ENCODE assay signal across 21 mouse cellular contexts in the genomic region with DNA sequence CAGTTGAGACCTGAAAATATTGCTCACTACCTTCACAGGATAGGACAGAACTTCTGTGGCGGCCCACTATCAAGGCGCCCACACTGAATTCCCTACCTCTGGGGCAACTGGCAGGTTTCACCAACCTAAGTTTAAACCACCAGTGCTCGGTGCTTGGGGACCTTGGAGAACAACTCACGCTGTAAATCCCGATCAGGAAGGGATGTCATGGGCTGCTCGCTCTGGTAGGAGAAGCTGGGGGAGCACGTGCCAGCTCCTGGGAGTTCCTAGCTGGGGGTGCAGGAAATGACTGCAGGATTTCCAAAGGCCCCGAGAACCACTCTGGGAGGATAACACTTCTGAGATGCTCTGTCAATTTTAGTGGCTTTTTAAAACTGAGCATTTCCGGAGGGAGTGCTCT.
A peak's percentile ranks its signal among the peaks of the same experiment; 100 is the strongest.
DNase-seq lines count a peak whose midpoint lies in the region; ATAC-seq and TF ChIP-seq lines count a peak whose summit lies in the region.
"Had no signal": no experiment of that assay in that cellular context is flagged by ENCODE, and none has a peak within 500 bp of the region (broad histone marks: within the 10 kb centered on the region; RNA-seq: fewer than 3 reads in every experiment).

No protein-coding gene starts in this region.

- ATAC-seq in hindbrain, embryonic 12.5 days (ENCODE audit: low FRiP score), result no peak
- ATAC-seq in midbrain, embryonic 12.5 days (ENCODE audit: low FRiP score, low read depth), result no peak
- ATAC-seq in midbrain, embryonic 11.5 days (ENCODE audit: low FRiP score), result no peak
- no peak for ATAC-seq in forebrain, postnatal 0 days
- ATAC-seq: liver, embryonic 12.5 days had no signal

- no peaks in the 10 kb centered on the region for H3K36me3 ChIP-seq in hindbrain, embryonic 10.5 days
- H3K36me3 ChIP-seq in hindbrain, embryonic 12.5 days, result no peaks in the 10 kb centered on the region
- H3K36me3 ChIP-seq in midbrain, embryonic 12.5 days, result no peaks in the 10 kb centered on the region
- no peaks in the 10 kb centered on the region for H3K36me3 ChIP-seq in midbrain, embryonic 11.5 days (ENCODE audit: control insufficient read depth, insufficient read depth, low read length)
- H3K36me3 ChIP-seq in forebrain, postnatal 0 days (ENCODE audit: insufficient read depth), result no peaks in the 10 kb centered on the region
- H3K36me3 ChIP-seq: embryonic facial prominence, embryonic 15.5 days; lung, embryonic 15.5 days; neural tube, embryonic 12.5 days had no signal

- H3K9ac ChIP-seq in hindbrain, embryonic 12.5 days, result no peak overlapping the region
- no peak overlapping the region for H3K9ac ChIP-seq in midbrain, embryonic 12.5 days (replicated peaks)
- no peak overlapping the region for H3K9ac ChIP-seq in midbrain, embryonic 11.5 days (ENCODE audit: low read length)
- H3K9ac ChIP-seq in forebrain, postnatal 0 days, result no peak overlapping the region
- H3K9ac ChIP-seq: embryonic facial prominence, embryonic 15.5 days; liver, embryonic 12.5 days; lung, embryonic 15.5 days; neural tube, embryonic 12.5 days had no signal

- 87% methylated on average over 9 of the region's 9 CpGs for WGBS in hindbrain, embryonic 10.5 days
- WGBS in hindbrain, embryonic 12.5 days, result 82% methylated on average over 9 of the region's 9 CpGs
- 86% methylated on average over 9 of the region's 9 CpGs for WGBS in midbrain, embryonic 12.5 days
- 89% methylated on average over 9 of the region's 9 CpGs for WGBS in midbrain, embryonic 11.5 days
- WGBS in forebrain, postnatal 0 days, result 67% methylated on average over 9 of the region's 9 CpGs

- no peak for TF ChIP-seq CTCF in forebrain, postnatal 0 days (IDR thresholded peaks at IDR 0.05; ENCODE audit: low read depth)

- peaks cover 34% of the 10 kb centered on the region for H3K4me1 ChIP-seq in hindbrain, embryonic 10.5 days (replicated peaks)
- H3K4me1 ChIP-seq in hindbrain, embryonic 12.5 days, result peaks cover 19% of the 10 kb centered on the region
- peaks cover 51% of the 10 kb centered on the region for H3K4me1 ChIP-seq in midbrain, embryonic 12.5 days
- peaks cover 10% of the 10 kb centered on the region for H3K4me1 ChIP-seq in midbrain, embryonic 11.5 days (ENCODE audit: control insufficient read depth, insufficient read depth, low read length)
- H3K4me1 ChIP-seq in forebrain, postnatal 0 days (ENCODE audit: insufficient read depth), result peaks cover 9% of the 10 kb centered on the region; the same call in 1 of the 2 replicates

- DNase-seq in heart, adult 11 months, result peak; percentile 92
- DNase-seq in heart, postnatal 25 days (ENCODE audit: low spot score), result no peak
- DNase-seq in hindbrain, embryonic 10.5 days (ENCODE audit: low spot score), result no peak
- DNase-seq in midbrain, embryonic 11.5 days (ENCODE audit: low spot score, missing footprints), result no peak
- DNase-seq in forebrain, postnatal 0 days, result no peak
- no peak for DNase-seq in ovary, adult 18-20 months (ENCODE audit: low spot score)
- DNase-seq: cerebellum, postnatal 14 days; embryo, embryonic 11 days; gastrocnemius, postnatal 14 days; kidney, postnatal 4 days; right cerebral cortex, postnatal 25 days; thymus, postnatal 14 days had no signal

- intact Hi-C loops in heart, postnatal 25 days (cut with DNase I), result no loop called here

- H3K27ac ChIP-seq in hindbrain, embryonic 10.5 days, result peak overlapping the region; percentile 68; the same call in 1 of the 2 replicates
- H3K27ac ChIP-seq in hindbrain, embryonic 12.5 days, result no peak overlapping the region; the same call in 1 of the 2 replicates
- peak overlapping the region; percentile 86 for H3K27ac ChIP-seq in midbrain, embryonic 12.5 days (replicated peaks)
- H3K27ac ChIP-seq in midbrain, embryonic 11.5 days (ENCODE audit: low read depth, low read length), result no peak overlapping the region
- peak overlapping the region; percentile 75; the same call in 1 of the 2 replicates for H3K27ac ChIP-seq in forebrain, postnatal 0 days (ENCODE audit: low read depth, low read length)
- H3K27ac ChIP-seq: embryonic facial prominence, embryonic 15.5 days; lung, embryonic 15.5 days; macrophage; stomach, postnatal 0 days had no signal

- no peak overlapping the region for H3K4me2 ChIP-seq in hindbrain, embryonic 12.5 days (replicated peaks)
- no peak overlapping the region for H3K4me2 ChIP-seq in midbrain, embryonic 12.5 days (replicated peaks)
- H3K4me2 ChIP-seq in midbrain, embryonic 11.5 days, result no peak overlapping the region
- H3K4me2 ChIP-seq in forebrain, postnatal 0 days (ENCODE audit: low read depth), result no peak overlapping the region
- H3K4me2 ChIP-seq: embryonic facial prominence, embryonic 15.5 days; liver, embryonic 12.5 days; lung, embryonic 15.5 days had no signal

- H3K4me3 ChIP-seq in hindbrain, embryonic 10.5 days, result no peak overlapping the region
- no peak overlapping the region for H3K4me3 ChIP-seq in hindbrain, embryonic 12.5 days
- no peak overlapping the region for H3K4me3 ChIP-seq in midbrain, embryonic 12.5 days
- H3K4me3 ChIP-seq in midbrain, embryonic 11.5 days (ENCODE audit: low read depth, low read length), result no peak overlapping the region
- H3K4me3 ChIP-seq in forebrain, postnatal 0 days (ENCODE audit: low read depth, low read length), result no peak overlapping the region
- H3K4me3 ChIP-seq: embryonic facial prominence, embryonic 15.5 days; liver, embryonic 12.5 days; lung, embryonic 15.5 days; neural tube, embryonic 12.5 days had no signal

- peaks cover 5% of the 10 kb centered on the region; the same call in 1 of the 2 replicates for H3K27me3 ChIP-seq in hindbrain, embryonic 10.5 days (ENCODE audit: insufficient read depth, poor library complexity, severe bottlenecking)
- no peaks in the 10 kb centered on the region for H3K27me3 ChIP-seq in hindbrain, embryonic 12.5 days
- 0 out of 2 replicates have a peak, but pooled peaks cover 5% of the 10 kb centered on the region for H3K27me3 ChIP-seq in midbrain, embryonic 12.5 days
- no peaks in the 10 kb centered on the region for H3K27me3 ChIP-seq in midbrain, embryonic 11.5 days (ENCODE audit: control insufficient read depth, insufficient read depth, low read length)
- H3K27me3 ChIP-seq in forebrain, postnatal 0 days (ENCODE audit: insufficient read depth, low read length), result no peaks in the 10 kb centered on the region
- H3K27me3 ChIP-seq: CH12.LX; embryonic facial prominence, embryonic 15.5 days; liver, embryonic 12.5 days; lung, embryonic 15.5 days; neural tube, embryonic 12.5 days had no signal

- H3K9me3 ChIP-seq in hindbrain, embryonic 10.5 days, result no peaks in the 10 kb centered on the region
- H3K9me3 ChIP-seq in hindbrain, embryonic 12.5 days (replicated peaks), result no peaks in the 10 kb centered on the region
- no peaks in the 10 kb centered on the region for H3K9me3 ChIP-seq in midbrain, embryonic 12.5 days
- H3K9me3 ChIP-seq in midbrain, embryonic 11.5 days (ENCODE audit: control insufficient read depth, low read length), result no peaks in the 10 kb centered on the region
- no peaks in the 10 kb centered on the region for H3K9me3 ChIP-seq in forebrain, postnatal 0 days (ENCODE audit: low read length)
- H3K9me3 ChIP-seq: embryonic facial prominence, embryonic 15.5 days; liver, embryonic 12.5 days; lung, embryonic 15.5 days; neural tube, embryonic 12.5 days had no signal

Comparison
In these comparisons a context has a peak if more than half of its experiments do, and no peak if none do; other contexts are left out.
1. H3K27ac ChIP-seq: peak in hindbrain, embryonic 10.5 days (single experiment), midbrain, embryonic 12.5 days (single experiment) and forebrain, postnatal 0 days (single experiment); none in hindbrain, embryonic 12.5 days (single experiment) and midbrain, embryonic 11.5 days (single experiment).